Mouse (Mus musculus) testis, adult 2 months (tissue): ENCODE data around the gene Ccdc174.

Experiments
- CTCF ChIP-seq: fragments of 200-500 bp; IDR thresholded peaks from 2 replicates; pipeline ENCODE4 v1.5.1; 2012; ENCODE audit warnings: low read depth, mild to moderate bottlenecking, inconsistent platforms, low read length, moderate library complexity; ENCODE audit not compliant: control insufficient read depth, insufficient read depth, insufficient replicate concordance
- POLR2A ChIP-seq: fragments of 200-500 bp; IDR thresholded peaks from 2 replicates; pipeline ENCODE4 v1.6.1; 2012; ENCODE audit warnings: low read depth, mild to moderate bottlenecking, inconsistent platforms, low read length, moderate library complexity; ENCODE audit not compliant: control insufficient read depth

GRCm38 (mm10) chr6:91832863-91833440 is 44.9 kb upstream of the Ccdc174 start:
- TF ChIP-seq CTCF = no peak
- no peak for TF ChIP-seq POLR2A
